Mouse (Mus musculus): Measurements from ENCODE around the gene A030003K21Rik.
"Not testable (repeated sequence)": the region's sequence is repeated elsewhere in the genome, so short reads cannot be mapped to it uniquely, and the experiment has no call there.

The A030003K21Rik gene

GRCm38 (mm10) chr1:82943295-82943694 is at the start of gene A030003K21Rik:
TSS of gene A030003K21Rik (minus strand) at chr1:82943388.
- DNase-seq (ENCODE audit: low read depth, low spot score) = not testable (repeated sequence)

GRCm38 (mm10) chr1:82992093-82992492 is 48.9 kb upstream of the A030003K21Rik start:
- no peak for DNase-seq (ENCODE audit: low read depth, low spot score)

GRCm38 (mm10) chr1:82991596-82991995 is 48.4 kb upstream of the A030003K21Rik start:
- DNase-seq (ENCODE audit: low read depth, low spot score) = no peak

- DNase-seq (ENCODE audit: low read depth, low spot score) = no peak
Measured at GRCm38 (mm10) chr1:82991062-82991461, 47.9 kb upstream of the A030003K21Rik start.

- DNase-seq (ENCODE audit: low read depth, low spot score) = peak; percentile 74
Measured at GRCm38 (mm10) chr1:82987530-82988198, 44.5 kb upstream of the A030003K21Rik start.

- peak; percentile 36 for DNase-seq (ENCODE audit: low read depth, low spot score)
Measured at GRCm38 (mm10) chr1:82986738-82987137, 43.5 kb upstream of the A030003K21Rik start.

- no peak for DNase-seq (ENCODE audit: low read depth, low spot score)
Measured at GRCm38 (mm10) chr1:82977840-82978239, 34.7 kb upstream of the A030003K21Rik start.

- no peak for DNase-seq (ENCODE audit: low read depth, low spot score)
Measured at GRCm38 (mm10) chr1:82975750-82976149, 32.6 kb upstream of the A030003K21Rik start.

GRCm38 (mm10) chr1:82974342-82974741 is 31.2 kb upstream of the A030003K21Rik start:
- DNase-seq (ENCODE audit: low read depth, low spot score) = no peak

- DNase-seq (ENCODE audit: low read depth, low spot score) = no peak
Measured at GRCm38 (mm10) chr1:82973901-82974300, 30.7 kb upstream of the A030003K21Rik start.

GRCm38 (mm10) chr1:82973244-82973643 is 30.1 kb upstream of the A030003K21Rik start:
- DNase-seq (ENCODE audit: low read depth, low spot score) = no peak

- no peak for DNase-seq (ENCODE audit: low read depth, low spot score)
Measured at GRCm38 (mm10) chr1:82972046-82972445, 28.9 kb upstream of the A030003K21Rik start.

- DNase-seq (ENCODE audit: low read depth, low spot score) = no peak
Measured at GRCm38 (mm10) chr1:82966413-82966812, 23.2 kb upstream of the A030003K21Rik start.

- no peak for DNase-seq (ENCODE audit: low read depth, low spot score)
Measured at GRCm38 (mm10) chr1:82959870-82960385, 16.7 kb upstream of the A030003K21Rik start, which contains the start of gene Gm47955. TSS of gene Gm47955 (plus strand) at chr1:82960286.

GRCm38 (mm10) chr1:82955913-82956312 is 12.7 kb upstream of the A030003K21Rik start, which contains the start of gene Gm7544:
TSS of gene Gm7544 (minus strand) at chr1:82956013.
- DNase-seq (ENCODE audit: low read depth, low spot score) = not testable (repeated sequence)

GRCm38 (mm10) chr1:82948601-82949000 is 5.4 kb upstream of the A030003K21Rik start:
- DNase-seq (ENCODE audit: low read depth, low spot score) = no peak

- not testable (repeated sequence) for DNase-seq (ENCODE audit: low read depth, low spot score)
Measured at GRCm38 (mm10) chr1:82946029-82946428, 2.8 kb upstream of the A030003K21Rik start.

GRCm38 (mm10) chr1:82942505-82942904 is 683 bp downstream of the A030003K21Rik start:
- not testable (repeated sequence) for DNase-seq (ENCODE audit: low read depth, low spot score)

GRCm38 (mm10) chr1:82938666-82939065 is 4.5 kb downstream of the A030003K21Rik start:
- no peak for DNase-seq (ENCODE audit: low read depth, low spot score)

- DNase-seq (ENCODE audit: low read depth, low spot score) = not testable (repeated sequence)
Measured at GRCm38 (mm10) chr1:82931326-82931725, 11.9 kb downstream of the A030003K21Rik start, which contains the start of gene Gm6217. TSS of gene Gm6217 (minus strand) at chr1:82931399.

- DNase-seq (ENCODE audit: low read depth, low spot score) = not testable (repeated sequence)
Measured at GRCm38 (mm10) chr1:82930558-82930957, 12.6 kb downstream of the A030003K21Rik start.

- DNase-seq (ENCODE audit: low read depth, low spot score) = no peak
Measured at GRCm38 (mm10) chr1:82924650-82925049, 18.5 kb downstream of the A030003K21Rik start, which contains the start of gene A030014E15Rik. TSS of gene A030014E15Rik (plus strand) at chr1:82924917.

- not testable (repeated sequence) for DNase-seq (ENCODE audit: low read depth, low spot score)
Measured at GRCm38 (mm10) chr1:82913434-82913833, 29.8 kb downstream of the A030003K21Rik start.

Data from telencephalon, adult 2 months (tissue).